Mouse (Mus musculus): Measurements from ENCODE around the gene Otud7b.

DNA sequence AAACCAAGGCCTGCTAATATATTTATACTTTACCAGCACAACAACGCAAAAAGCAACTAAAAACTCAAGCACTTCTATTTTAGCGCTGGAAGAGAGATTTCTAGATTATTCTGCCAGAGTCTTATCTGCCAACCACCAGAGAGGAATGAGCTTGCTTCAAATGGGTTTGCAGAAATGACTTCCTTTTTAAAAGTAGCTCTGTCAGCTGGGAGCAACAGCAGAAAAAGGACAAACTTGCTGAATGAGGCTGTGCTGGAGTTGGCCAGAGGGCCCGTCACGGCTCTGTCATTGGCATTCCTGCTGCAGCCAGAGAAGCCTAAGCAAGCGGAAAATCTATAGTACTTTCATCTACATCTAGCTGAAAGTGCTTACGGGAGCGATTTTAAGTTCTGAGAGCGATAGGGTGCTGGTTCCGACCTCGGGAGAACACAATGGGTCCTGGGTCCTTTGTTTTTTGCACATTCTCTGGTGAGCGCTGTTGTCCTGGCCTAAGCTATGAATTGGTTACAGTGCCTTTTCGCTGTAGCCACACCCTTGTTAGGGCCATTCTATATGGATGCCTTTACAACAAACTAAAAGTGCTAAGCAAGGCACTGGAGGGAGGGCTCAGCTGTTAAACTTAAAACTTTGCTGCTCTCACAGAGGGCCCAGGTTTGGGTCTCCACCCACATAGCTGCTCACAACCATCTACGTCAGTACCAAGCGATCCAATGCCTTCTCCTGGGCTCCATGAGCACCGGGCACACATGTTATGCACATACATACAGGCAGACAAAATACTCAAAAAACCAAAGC is 21.4 kb upstream of the Otud7b start:
- TF ChIP-seq CTCF (conservative IDR thresholded peaks at IDR 0.05; ENCODE audit: low read length): no peak
- no peak for TF ChIP-seq NANOG (IDR thresholded peaks at IDR 0.05; ENCODE audit: borderline replicate concordance, low read length)

All from E14TG2a.4 (cell line).